Mouse (Mus musculus): ENCODE data around the gene Olfr1410.

Olfr1410 gene

GRCm38 (mm10) chr1:92605482-92605881 is at the start of gene Olfr1410:
Gene Olfr1410 (plus strand): TSS chr1:92605782.
- DNase-seq (ENCODE audit: extremely low read depth, low read depth, low spot score), result no peak

DNA sequence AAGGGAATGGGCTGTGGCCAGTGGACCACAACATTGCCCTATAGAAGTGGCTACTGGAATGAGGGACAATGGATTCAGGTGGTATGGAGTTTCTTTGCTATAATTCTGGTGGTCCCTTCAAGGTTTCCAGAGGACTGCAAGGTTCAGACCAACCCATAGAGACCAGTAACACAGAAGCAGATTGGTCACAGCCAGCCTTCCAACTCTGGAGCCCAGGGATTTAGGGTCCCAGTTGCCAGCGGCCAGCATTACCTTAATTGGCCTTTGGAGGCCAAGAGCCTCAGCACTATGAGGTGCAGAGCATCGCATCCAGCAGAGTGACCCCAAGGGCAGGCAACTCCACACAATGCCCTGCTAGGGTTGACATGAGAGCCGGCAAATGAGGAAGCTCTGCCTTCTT is 34.6 kb upstream of the Olfr1410 start, which contains the start of gene Olfr1413:
Gene Olfr1413 (plus strand): TSS at position 301 of the 400 bp plus-strand sequence.
- DNase-seq (ENCODE audit: extremely low read depth, low read depth, low spot score), result no peak

DNA sequence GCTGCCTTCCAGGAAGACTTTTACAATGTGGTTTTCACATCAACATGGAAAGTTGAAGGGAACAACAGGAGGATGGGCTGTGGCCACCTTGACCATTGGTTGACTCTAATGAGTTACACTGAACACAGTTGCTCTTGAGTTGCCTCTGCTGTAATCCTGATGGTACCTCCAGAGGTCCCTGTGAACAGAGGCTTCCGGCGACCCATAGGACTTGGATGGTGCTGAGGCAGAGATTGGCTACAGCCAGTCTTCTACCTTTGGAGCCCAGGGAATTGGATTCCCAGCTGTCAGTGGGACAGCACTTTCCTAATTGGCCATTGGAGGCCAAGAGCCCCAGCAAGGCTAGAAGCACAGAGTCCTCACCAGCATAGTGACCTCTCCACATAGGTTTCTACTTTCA is 20.1 kb upstream of the Olfr1410 start, which contains the start of gene Olfr1412:
Gene Olfr1412 (plus strand): TSS at position 301 of the 400 bp plus-strand sequence.
- DNase-seq (ENCODE audit: extremely low read depth, low read depth, low spot score), result no peak

DNA sequence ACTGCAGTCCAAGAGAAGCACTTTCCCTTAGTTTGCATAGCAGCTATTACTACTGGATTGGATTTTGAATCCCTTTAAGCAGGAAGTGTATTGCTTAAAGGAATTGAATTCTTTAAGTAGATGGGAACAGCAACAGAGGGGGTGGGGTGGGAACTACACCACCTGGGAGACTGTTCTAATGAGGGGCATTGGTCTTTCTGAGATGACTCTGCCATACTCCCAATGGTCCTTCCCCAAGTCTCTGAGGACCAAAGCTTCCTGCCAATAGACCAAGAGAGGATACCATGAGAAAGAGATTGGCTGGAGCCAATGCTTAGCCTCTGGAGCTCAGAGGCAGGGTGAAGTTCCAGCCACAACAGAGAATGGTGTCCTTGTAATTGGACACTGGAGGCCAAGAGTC is 11.5 kb upstream of the Olfr1410 start, which contains the start of gene Olfr1411:
Gene Olfr1411 (plus strand): TSS at position 301 of the 400 bp plus-strand sequence.
- DNase-seq (ENCODE audit: extremely low read depth, low read depth, low spot score), result no peak

- no peak for DNase-seq (ENCODE audit: extremely low read depth, low read depth, low spot score)
These were observed 9.6 kb upstream of the Olfr1410 start for GRCm38 (mm10) chr1:92596019-92596418.

DNA sequence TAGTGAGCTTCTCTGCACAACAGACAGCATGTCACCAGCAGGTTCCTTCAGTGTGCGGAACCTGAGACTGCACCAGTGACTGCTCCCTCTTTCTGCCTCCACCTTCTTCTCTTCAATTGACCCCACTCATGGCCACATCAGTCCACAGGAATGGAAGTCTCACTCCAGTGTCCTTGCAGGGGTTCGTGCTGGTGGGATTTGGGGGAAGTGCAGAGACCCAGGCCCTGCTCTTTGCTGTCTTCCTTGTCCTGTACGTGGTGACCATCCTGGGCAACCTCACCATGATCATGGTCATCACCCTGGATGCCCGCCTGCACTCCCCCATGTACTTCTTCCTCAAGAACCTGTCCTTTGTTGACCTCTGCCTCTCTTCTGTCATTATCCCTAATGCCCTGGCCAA is 2.1 kb downstream of the Olfr1410 start:
- no peak for DNase-seq (ENCODE audit: extremely low read depth, low read depth, low spot score)

DNA sequence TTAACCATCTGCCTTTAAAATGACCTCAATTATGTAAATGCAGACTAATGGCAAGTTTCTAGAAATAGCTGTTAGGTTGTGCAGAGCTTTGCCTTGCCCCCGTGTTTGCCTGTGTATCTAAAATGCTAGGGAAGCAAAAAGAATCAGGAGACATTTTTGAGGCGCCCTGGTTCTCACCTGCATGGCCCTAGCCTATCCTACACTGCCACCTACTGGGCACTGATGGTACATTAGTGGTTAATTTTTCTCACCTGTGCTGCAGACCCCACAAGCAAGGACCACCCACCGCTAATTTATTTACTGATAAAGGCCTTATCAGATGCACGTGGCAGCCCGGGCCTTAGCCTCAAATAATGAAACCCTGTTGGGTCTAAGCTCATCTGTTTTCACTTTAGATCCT is 5.4 kb downstream of the Olfr1410 start:
- no peak for DNase-seq (ENCODE audit: extremely low read depth, low read depth, low spot score)

- DNase-seq (ENCODE audit: extremely low read depth, low read depth, low spot score), result no peak
These were observed 7.6 kb downstream of the Olfr1410 start for GRCm38 (mm10) chr1:92613175-92613574.

DNA sequence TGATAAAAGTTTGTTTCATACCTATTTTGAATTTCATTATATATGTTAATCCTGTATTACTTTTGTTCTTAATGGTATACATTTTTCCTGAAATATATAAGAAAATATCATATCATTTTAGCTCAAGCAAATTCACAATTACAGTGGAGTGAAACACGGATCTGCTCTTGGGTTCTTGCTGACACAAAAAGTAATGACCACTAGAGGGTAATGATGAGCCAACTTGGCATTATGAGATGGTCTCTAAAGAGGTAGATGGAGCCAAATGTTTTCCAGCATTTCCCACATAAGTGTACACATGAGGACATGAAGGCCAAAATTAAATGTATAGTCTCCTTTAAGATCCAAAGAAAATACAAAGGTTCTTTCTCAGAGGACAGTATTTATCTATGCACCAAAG is 8.9 kb downstream of the Olfr1410 start:
- no peak for DNase-seq (ENCODE audit: extremely low read depth, low read depth, low spot score)

DNA sequence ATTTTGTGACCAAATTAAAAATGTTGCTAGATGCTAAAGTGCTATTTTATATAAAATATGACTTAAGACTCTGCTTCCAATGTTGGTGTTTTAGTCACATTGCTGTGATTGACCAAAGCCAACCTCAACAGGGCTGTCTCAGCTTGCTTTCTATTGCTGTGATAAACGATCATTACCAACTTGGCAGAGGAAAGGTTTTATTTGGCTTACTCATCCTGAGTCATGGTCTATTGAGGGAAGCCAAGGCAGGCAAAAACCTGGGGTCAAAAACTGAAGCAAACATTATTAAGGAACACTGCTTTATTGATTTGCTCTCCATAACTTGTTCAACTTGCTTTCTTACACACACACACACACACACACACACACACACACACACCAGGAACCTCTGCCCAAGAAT is 10.5 kb downstream of the Olfr1410 start:
- DNase-seq (ENCODE audit: extremely low read depth, low read depth, low spot score), result no peak

DNA sequence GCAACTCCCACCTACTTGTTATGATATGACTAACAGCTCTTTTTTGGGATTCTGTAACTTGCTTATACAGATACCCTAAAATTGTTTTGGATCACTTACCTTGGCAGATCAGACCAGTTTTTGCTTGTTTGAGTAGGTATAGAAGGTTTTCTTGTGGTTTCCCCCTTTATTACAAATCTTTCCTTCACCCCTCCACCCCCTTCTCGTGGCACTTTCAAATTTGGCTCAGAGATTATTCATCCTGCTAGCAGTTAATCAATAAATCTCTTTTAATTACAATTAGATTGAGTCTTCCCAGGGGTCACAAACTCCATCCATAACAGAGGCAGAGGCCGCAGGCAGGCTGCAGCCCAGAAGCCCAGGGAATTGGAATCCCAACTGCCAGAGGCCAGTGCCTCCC is 11.9 kb downstream of the Olfr1410 start, which contains the start of gene Olfr12:
Gene Olfr12 (plus strand): TSS at position 301 of the 400 bp plus-strand sequence.
- DNase-seq (ENCODE audit: extremely low read depth, low read depth, low spot score), result no peak

GRCm38 (mm10) chr1:92618360-92618759 is 12.8 kb downstream of the Olfr1410 start:
- no peak for DNase-seq (ENCODE audit: extremely low read depth, low read depth, low spot score)

GRCm38 (mm10) chr1:92628227-92628626 is 22.6 kb downstream of the Olfr1410 start:
- no peak for DNase-seq (ENCODE audit: extremely low read depth, low read depth, low spot score)

- no peak for DNase-seq (ENCODE audit: extremely low read depth, low read depth, low spot score)
These were observed 26.6 kb downstream of the Olfr1410 start for GRCm38 (mm10) chr1:92632196-92632595.

DNA sequence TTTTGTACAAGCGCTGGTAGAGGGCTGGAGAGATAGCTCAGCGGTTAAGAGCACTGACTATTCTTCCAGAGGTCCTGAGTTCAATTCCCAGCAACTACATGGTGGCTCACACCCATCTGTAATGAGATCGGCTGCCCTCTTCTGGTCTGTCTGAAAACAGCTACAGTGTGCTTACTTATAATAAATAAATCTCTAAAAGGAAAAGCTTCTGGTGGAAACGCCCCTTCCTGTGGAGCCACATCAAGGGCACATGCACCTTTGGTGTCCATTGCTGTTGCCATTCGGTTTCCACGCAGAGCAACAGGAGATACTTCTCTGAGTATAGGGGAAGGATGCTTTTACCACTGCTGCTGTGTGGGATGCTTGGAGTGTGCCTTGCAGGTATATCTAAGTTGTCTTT is 27.4 kb downstream of the Olfr1410 start:
- DNase-seq (ENCODE audit: extremely low read depth, low read depth, low spot score), result no peak

- no peak for DNase-seq (ENCODE audit: extremely low read depth, low read depth, low spot score)
These were observed 28.1 kb downstream of the Olfr1410 start for GRCm38 (mm10) chr1:92633726-92634125.

- DNase-seq (ENCODE audit: extremely low read depth, low read depth, low spot score), result no peak
These were observed 29.0 kb downstream of the Olfr1410 start for GRCm38 (mm10) chr1:92634569-92634968.

DNA sequence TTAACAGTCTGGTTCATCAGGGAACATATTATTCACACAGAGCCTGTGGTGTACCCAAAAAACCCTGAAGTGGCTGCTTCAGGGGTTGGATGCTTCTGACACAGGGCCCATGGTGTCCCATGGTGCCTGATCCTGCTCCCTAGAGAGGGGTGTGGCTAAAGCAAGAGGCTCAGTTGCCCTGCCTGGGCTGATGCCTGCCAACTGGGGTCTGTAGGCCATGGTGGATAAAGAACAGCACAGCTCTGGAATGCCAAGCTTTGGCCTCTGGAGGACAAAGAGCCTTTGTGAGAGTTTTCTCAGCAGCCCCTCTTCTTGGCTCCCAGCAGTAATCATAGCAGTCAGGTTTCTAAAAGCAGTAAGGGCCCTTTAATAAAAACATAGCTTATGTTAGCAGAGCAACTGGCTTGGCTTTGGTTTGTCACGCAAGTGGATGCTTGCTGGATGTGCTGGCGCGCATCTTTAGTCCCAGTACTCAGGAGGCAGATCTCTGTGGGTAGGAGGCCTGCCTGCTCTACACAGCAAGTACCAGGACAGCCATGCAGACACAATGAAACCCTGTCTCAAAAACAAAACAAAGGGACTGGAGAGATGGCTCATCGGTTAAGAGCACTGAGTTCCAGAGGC is 29.5 kb downstream of the Olfr1410 start:
- no peak for DNase-seq (ENCODE audit: extremely low read depth, low read depth, low spot score)

- no peak for DNase-seq (ENCODE audit: extremely low read depth, low read depth, low spot score)
These were observed 30.4 kb downstream of the Olfr1410 start for GRCm38 (mm10) chr1:92636015-92636414.

DNA sequence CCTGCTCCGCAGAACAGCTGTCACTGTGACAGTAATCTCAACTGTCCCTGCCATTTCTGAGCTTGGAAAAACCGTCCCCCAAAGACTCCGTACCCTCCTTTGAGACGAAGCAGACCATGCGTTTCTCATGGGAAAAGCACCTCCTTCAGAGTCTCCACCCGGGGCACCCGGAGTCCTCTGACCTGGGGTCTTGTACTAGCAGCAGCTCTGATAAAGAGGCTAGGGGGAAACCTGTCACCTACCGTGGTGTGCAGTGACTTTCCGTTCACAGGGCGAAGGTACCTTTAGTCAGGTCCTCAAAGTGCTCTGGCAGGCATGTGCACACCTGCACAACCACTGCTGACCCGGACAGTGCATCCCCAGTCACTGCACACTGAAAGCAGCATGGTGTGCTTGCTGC is 31.1 kb downstream of the Olfr1410 start:
- DNase-seq (ENCODE audit: extremely low read depth, low read depth, low spot score), result no peak

DNA sequence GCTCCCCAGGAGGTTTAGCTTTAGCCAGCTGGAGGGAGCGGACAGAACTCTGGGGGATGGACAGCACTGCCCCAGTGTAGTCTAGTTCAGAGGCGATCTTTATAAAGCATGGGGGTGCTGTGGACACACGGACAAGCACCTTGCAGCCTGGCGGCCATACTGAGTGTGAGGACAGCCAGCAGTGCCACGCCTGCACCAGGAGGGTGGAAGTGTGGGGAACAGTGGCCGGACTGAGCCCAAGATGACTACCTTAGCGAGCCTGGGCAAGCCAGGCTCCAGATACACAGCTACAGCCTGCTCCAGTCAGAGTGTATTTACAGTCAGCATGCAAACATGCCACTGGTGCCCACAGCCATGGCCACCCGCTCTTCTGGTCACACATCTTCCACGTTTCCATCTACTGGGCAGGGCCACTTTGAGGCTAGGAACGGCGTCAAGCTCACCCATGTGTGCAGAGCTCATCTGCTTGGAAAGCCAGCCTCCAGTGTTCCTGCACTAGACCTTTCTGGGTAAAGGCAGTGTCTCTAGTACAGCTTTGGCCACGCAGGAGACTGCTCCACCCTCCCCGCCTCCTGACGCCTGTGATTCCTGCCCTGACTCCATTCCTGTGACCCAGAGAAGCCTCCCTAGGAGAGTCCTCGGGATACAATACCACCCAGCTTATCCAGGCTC is 32.1 kb downstream of the Olfr1410 start:
- DNase-seq (ENCODE audit: extremely low read depth, low read depth, low spot score), result no peak

- DNase-seq (ENCODE audit: extremely low read depth, low read depth, low spot score), result peak; percentile 34
These were observed 32.6 kb downstream of the Olfr1410 start for GRCm38 (mm10) chr1:92638181-92638580.
